In genomic region chr19:44389507-44389906, GRCm38 (mm10) we compare ENCODE assay signal across 9 mouse cellular contexts. TPM values are rescaled to one million over a fixed set of nuclear protein-coding genes. Genes with fewer than 3 reads are reported as not detected.
A peak's percentile ranks its signal among the peaks of the same experiment; 100 is the strongest.
DNase-seq lines count a peak whose midpoint lies in the region; ATAC-seq lines count a peak whose summit lies in the region.
"Had no signal": no experiment of that assay in that cellular context is flagged by ENCODE, and none has a peak within 500 bp of the region (broad histone marks: within the 10 kb centered on the region; RNA-seq: fewer than 3 reads in every experiment).

No protein-coding gene starts in this region.

- no peak overlapping the region for H3K4me2 ChIP-seq in midbrain, embryonic 15.5 days

- H3K4me3 ChIP-seq in midbrain, embryonic 10.5 days, result no peak overlapping the region
- H3K4me3 ChIP-seq in midbrain, embryonic 15.5 days, result no peak overlapping the region

- no peak overlapping the region for H3K9ac ChIP-seq in midbrain, embryonic 15.5 days

- peaks cover 30% of the 10 kb centered on the region for H3K4me1 ChIP-seq in midbrain, embryonic 10.5 days
- H3K4me1 ChIP-seq in midbrain, embryonic 15.5 days, result peaks cover 12% of the 10 kb centered on the region

- WGBS in midbrain, embryonic 10.5 days, result 11% methylated on average over 1 of the region's 1 CpGs
- WGBS in midbrain, embryonic 15.5 days, result 18% methylated on average over 1 of the region's 1 CpGs

- peak overlapping the region; percentile 93; the same call in 1 of the 2 replicates for H3K27ac ChIP-seq in midbrain, embryonic 10.5 days (replicated peaks)
- H3K27ac ChIP-seq in midbrain, embryonic 15.5 days, result no peak overlapping the region

- no peak for ATAC-seq in midbrain, embryonic 15.5 days (replicated peaks)
- ATAC-seq in cerebellum, adult (ENCODE audit: insufficient number of reproducible peaks, low FRiP score, low TSS enrichment), result no peak

- DNase-seq in adrenal gland, postnatal 14 days, result peak; percentile 58
- DNase-seq in adrenal gland, postnatal 25 days, result no peak
- DNase-seq in midbrain, embryonic 10.5 days (ENCODE audit: low spot score), result no peak
- peak; percentile 30 for DNase-seq in liver
- DNase-seq in splenic B cell, adult 2 months (ENCODE audit: low read depth, low spot score), result peak; percentile 61
- no peak for DNase-seq in frontal cortex, postnatal 14 days (ENCODE audit: low spot score in 2 of 2)
- DNase-seq: thymus, adult 2 months had no signal

- no peaks in the 10 kb centered on the region for H3K9me3 ChIP-seq in midbrain, embryonic 10.5 days (replicated peaks)
- no peaks in the 10 kb centered on the region for H3K9me3 ChIP-seq in midbrain, embryonic 15.5 days

- H3K27me3 ChIP-seq in midbrain, embryonic 10.5 days (ENCODE audit: low read depth, poor library complexity, severe bottlenecking), result no peaks in the 10 kb centered on the region
- H3K27me3 ChIP-seq in midbrain, embryonic 15.5 days (replicated peaks), result no peaks in the 10 kb centered on the region
- no peaks in the 10 kb centered on the region for H3K27me3 ChIP-seq in splenic B cell, adult 2 months (ENCODE audit: control insufficient read depth, insufficient read depth, low read length, poor library complexity, severe bottlenecking)

- H3K36me3 ChIP-seq in midbrain, embryonic 10.5 days, result 0 out of 2 replicates have a peak, but pooled peaks cover 6% of the 10 kb centered on the region
- no peaks in the 10 kb centered on the region for H3K36me3 ChIP-seq in midbrain, embryonic 15.5 days (replicated peaks)
- peaks cover 4% of the 10 kb centered on the region; the same call in 1 of the 2 replicates for H3K36me3 ChIP-seq in splenic B cell, adult 2 months (ENCODE audit: control insufficient read depth, insufficient read depth, low read length, poor library complexity, severe bottlenecking)

RNA-seq across cellular contexts. Expression of gene Scd1, which starts 18.2 kb away (rescaled TPM):
- 186 and 262 TPM in 2 replicates for total RNA-seq in adrenal gland, postnatal 14 days (2021)
- total RNA-seq in adrenal gland, postnatal 25 days (2021), result 1,091 and 1,950 TPM in 2 replicates
- 20.0 and 21.6 TPM in 2 replicates for polyA plus RNA-seq in midbrain, embryonic 10.5 days (2016; fragmentation: Nextera tagmentation; extraction: Ambion mirVana)
- 6.9 and 7.0 TPM in 2 replicates for polyA plus RNA-seq in midbrain, embryonic 15.5 days (2015; fragmentation: Nextera tagmentation; extraction: Ambion mirVana)

RNA-seq across cellular contexts. Expression of gene Scd4, which starts 56.6 kb away (rescaled TPM):
- total RNA-seq in adrenal gland, postnatal 14 days (2021), result 2.2 and 2.9 TPM in 2 replicates
- 5.5 and 6.4 TPM in 2 replicates for total RNA-seq in adrenal gland, postnatal 25 days (2021)
- 0.06 TPM in 1 of 2 replicates, not detected in the other for polyA plus RNA-seq in midbrain, embryonic 10.5 days (2016; fragmentation: Nextera tagmentation; extraction: Ambion mirVana)
- polyA plus RNA-seq in midbrain, embryonic 15.5 days (2015; fragmentation: Nextera tagmentation; extraction: Ambion mirVana), result 0.08 and 0.13 TPM in 2 replicates

Comparison
In these comparisons a context has a peak if more than half of its experiments do, and no peak if none do; other contexts are left out.
1. DNase-seq: peak in adrenal gland, postnatal 14 days (single experiment), liver (single experiment) and splenic B cell, adult 2 months (single experiment); none in adrenal gland, postnatal 25 days (single experiment), midbrain, embryonic 10.5 days (single experiment) and frontal cortex, postnatal 14 days (0 of 2).